Mouse (Mus musculus) limb, embryonic 14.5 days (tissue): Measurements from ENCODE around the gene Reps1. TPM values are rescaled to one million over a fixed set of nuclear protein-coding genes. Genes with fewer than 3 reads are reported as not detected.
"Not testable (repeated sequence)": the region's sequence is repeated elsewhere in the genome, so short reads cannot be mapped to it uniquely, and the experiment has no call there.

Experiments used
- ATAC-seq: fragments of 200-750 bp; cut with Nextera tagmentation; 2 replicates; pipeline ENCODE4 v1.8.0; 2017; ENCODE audit warnings: low read depth, moderate number of reproducible peaks, moderate TSS enrichment; ENCODE audit not compliant: low FRiP score
- DNase-seq: peaks from one replicate; pipeline ENCODE4 v3.0.0-alpha.2; 2015; ENCODE audit warnings: low spot score
- H3K27ac ChIP-seq: fragments of 300-500 bp; sonication (generic); replicated peaks from 2 replicates; pipeline ENCODE4 v1.5.1; 2014; ENCODE audit warnings: low read depth, mild to moderate bottlenecking, low read length, moderate library complexity, mixed read lengths
- H3K27me3 ChIP-seq: fragments of 300-500 bp; sonication (generic); 2 replicates; pipeline ENCODE4 v1.6.1; 2014; ENCODE audit warnings: low read length, mixed read lengths; ENCODE audit not compliant: control insufficient read depth, insufficient read depth
- H3K36me3 ChIP-seq: fragments of 300-500 bp; sonication (generic); 2 replicates; pipeline ENCODE4 v1.6.1; 2014; ENCODE audit warnings: mild to moderate bottlenecking, low read length, moderate library complexity, mixed read lengths; ENCODE audit not compliant: control insufficient read depth, insufficient read depth
- H3K4me1 ChIP-seq: fragments of 300-500 bp; sonication (generic); 2 replicates; pipeline ENCODE4 v1.6.1; 2014; ENCODE audit warnings: antibody characterized with exemption, low read length, mixed read lengths; ENCODE audit not compliant: control insufficient read depth, insufficient read depth
- H3K4me2 ChIP-seq: fragments of 300-500 bp; sonication (generic); replicated peaks from 2 replicates; pipeline ENCODE4 v1.6.1; 2014; ENCODE audit warnings: low read depth, mild to moderate bottlenecking, low read length, moderate library complexity; ENCODE audit not compliant: severe bottlenecking
- H3K4me3 ChIP-seq: fragments of 300-500 bp; sonication (generic); replicated peaks from 2 replicates; pipeline ENCODE4 v1.5.1; 2014; ENCODE audit warnings: low read length
- H3K9ac ChIP-seq: fragments of 300-500 bp; sonication (generic); 2 replicates; pipeline ENCODE4 v1.6.1; 2014; ENCODE audit warnings: mild to moderate bottlenecking, low read depth, low read length, moderate library complexity; ENCODE audit not compliant: severe bottlenecking
- H3K9me3 ChIP-seq: fragments of 300-500 bp; sonication (generic); 2 replicates; pipeline ENCODE4 v1.6.1; 2016; ENCODE audit warnings: low read length; ENCODE audit not compliant: control insufficient read depth
- POLR2A ChIP-seq: fragments of 200-500 bp; IDR thresholded peaks from 2 replicates; pipeline ENCODE4 v1.8.0; 2012; ENCODE audit warnings: inconsistent platforms, mild to moderate bottlenecking, moderate library complexity, borderline replicate concordance; ENCODE audit not compliant: insufficient read depth, insufficient read length; ENCODE audit errors: extremely low read depth
- WGBS: fragments of 180-500 bp; shearing (Covaris S2); extraction: QIAGEN DNeasy Blood & Tissue Kit; methylation state at CpG from one replicate; pipeline ENCODE4 v1.1.7; 2014; 5-methylcytosine and 5-hydroxymethylcytosine counted together
- polyA plus RNA-seq, 2 experiments: library from polyadenylated mRNA; depleted of rRNA in 1 of 2; stranded (reverse) in 1 of 2; unstranded in 1 of 2; fragments of >200 nt; fragmentation: Nextera tagmentation in 1 of 2; extraction: Ambion mirVana in 1 of 2; gene quantifications; 2 replicates each; pipeline versions ENCODE4 v1.2.1 to v1.2.3; 2012 to 2014

The Reps1 gene
- polyA plus RNA-seq, 2 experiments, result 31.8 to 82.3 TPM

- Histone ChIP-seq H3K27ac (no peak overlapping the region), H3K9me3 (no peaks in the 10 kb centered on the region), H3K4me2 (no peak overlapping the region), H3K4me3 (no peak overlapping the region), H3K36me3 (peaks cover 33% of the 10 kb centered on the region), H3K9ac (no peak overlapping the region), H3K27me3 (no peaks in the 10 kb centered on the region), H3K4me1 (no peaks in the 10 kb centered on the region)
- DNase-seq (no peak), ATAC-seq (no peak)
- TF ChIP-seq POLR2A, result no peak
- 81% methylated on average over 10 of the region's 10 CpGs for WGBS
Observed at GRCm38 (mm10) chr10:18113473-18114093, 57.9 kb downstream of the Reps1 start.

GRCm38 (mm10) chr10:18118336-18118735 lies 62.7 kb downstream of the Reps1 start:
- H3K9me3 ChIP-seq, result no peaks in the 10 kb centered on the region
- H3K9ac ChIP-seq, result no peak overlapping the region
- no peaks in the 10 kb centered on the region for H3K27me3 ChIP-seq
- no peak overlapping the region for H3K27ac ChIP-seq
- no peak for ATAC-seq
- no peak for TF ChIP-seq POLR2A
- 82% methylated on average over 8 of the region's 8 CpGs for WGBS
- peaks cover 69% of the 10 kb centered on the region for H3K36me3 ChIP-seq
- no peak overlapping the region for H3K4me2 ChIP-seq
- H3K4me3 ChIP-seq, result no peak overlapping the region
- DNase-seq, result no peak
- H3K4me1 ChIP-seq, result no peaks in the 10 kb centered on the region

GRCm38 (mm10) chr10:18130276-18130675 lies 74.6 kb downstream of the Reps1 start:
- TF ChIP-seq POLR2A, result no peak
- no peak overlapping the region for H3K27ac ChIP-seq
- H3K36me3 ChIP-seq, result peaks cover 16% of the 10 kb centered on the region
- no peak overlapping the region for H3K9ac ChIP-seq
- H3K4me2 ChIP-seq, result no peak overlapping the region
- no peak for DNase-seq
- no peaks in the 10 kb centered on the region for H3K27me3 ChIP-seq
- no peak overlapping the region for H3K4me3 ChIP-seq
- ATAC-seq, result no peak
- 93% methylated on average over 5 of the region's 5 CpGs for WGBS
- no peaks in the 10 kb centered on the region for H3K9me3 ChIP-seq
- no peaks in the 10 kb centered on the region for H3K4me1 ChIP-seq

GRCm38 (mm10) chr10:18131666-18132650 lies 76.3 kb downstream of the Reps1 start:
- no peak overlapping the region for H3K4me3 ChIP-seq
- no peaks in the 10 kb centered on the region for H3K9me3 ChIP-seq
- TF ChIP-seq POLR2A, result no peak
- DNase-seq (no peak), ATAC-seq (peak; percentile 6; the same call in 1 of the 2 replicates)
- H3K27me3 ChIP-seq, result no peaks in the 10 kb centered on the region
- H3K36me3 ChIP-seq, result peaks cover 5% of the 10 kb centered on the region; the same call in 1 of the 2 replicates
- H3K9ac ChIP-seq, result no peak overlapping the region
- no peak overlapping the region for H3K4me2 ChIP-seq
- H3K4me1 ChIP-seq, result no peaks in the 10 kb centered on the region
- WGBS, result 84% methylated on average over 10 of the region's 10 CpGs
- H3K27ac ChIP-seq, result no peak overlapping the region

- not testable (repeated sequence) for H3K4me2 ChIP-seq, H3K36me3 ChIP-seq, H3K9me3 ChIP-seq, H3K9ac ChIP-seq, H3K27me3 ChIP-seq, DNase-seq, H3K4me1 ChIP-seq, ATAC-seq, H3K27ac ChIP-seq
- WGBS, result 57% methylated on average over 13 of the region's 26 CpGs
- 0 out of 2 replicates have a peak overlapping the region, but pooled peaks have one; percentile 14 for H3K4me3 ChIP-seq
Observed at GRCm38 (mm10) chr10:18138853-18139503, 83.3 kb downstream of the Reps1 start.
